Mouse (Mus musculus): ENCODE results near the gene Olfr1293-ps. TPM values are rescaled to one million over a fixed set of nuclear protein-coding genes. Genes with fewer than 3 reads are reported as not detected.

Olfr1293-ps gene
- not detected for total RNA-seq (2021)
- long read RNA-seq, experiment 1 = 0 reads
- long read RNA-seq, experiment 2 = 0 reads

DNA sequence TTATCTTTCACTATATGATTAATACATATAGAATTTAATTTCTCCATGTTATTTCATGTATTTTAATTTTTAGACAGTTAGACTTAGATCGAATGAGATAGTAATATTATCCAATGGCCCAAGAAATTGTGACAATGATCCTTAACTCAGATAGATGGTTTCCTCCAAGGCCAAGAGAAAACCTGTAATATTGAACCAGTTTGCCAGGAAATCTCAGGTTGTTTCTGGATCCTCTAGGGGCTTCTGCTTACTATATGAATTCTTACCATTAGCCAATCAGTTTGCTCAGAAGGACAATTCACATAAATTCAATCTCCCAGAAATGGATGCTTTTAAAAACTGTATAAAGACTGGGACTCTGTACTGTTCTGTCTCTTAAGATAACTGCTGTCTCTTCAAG, at the start of gene Olfr1293-ps:
TSS of gene Olfr1293-ps (plus strand) at position 301 of the 400 bp plus-strand sequence.
- no peak for DNase-seq

DNA sequence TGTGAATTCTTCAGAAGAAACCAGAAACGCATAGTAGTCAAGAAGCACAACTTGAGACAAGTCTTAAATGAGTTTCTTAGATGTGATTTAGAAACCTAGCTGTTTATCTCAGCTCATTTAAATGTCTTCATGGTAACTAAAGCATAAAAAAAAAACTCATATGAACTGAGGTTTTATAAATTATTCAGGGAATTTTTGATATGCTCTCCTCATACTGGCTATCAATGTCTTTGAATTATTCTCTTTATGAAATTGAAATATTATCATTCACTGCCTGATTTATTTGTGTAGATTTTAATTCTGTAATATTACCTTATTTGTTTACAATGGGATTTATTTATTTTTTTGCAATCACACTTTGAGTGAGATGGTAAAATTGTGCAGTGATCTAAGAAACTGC, 44.5 kb upstream of the Olfr1293-ps start, which contains the start of gene Olfr1289:
TSS of gene Olfr1289 (plus strand) at position 301 of the 400 bp plus-strand sequence.
- DNase-seq = no peak

DNA sequence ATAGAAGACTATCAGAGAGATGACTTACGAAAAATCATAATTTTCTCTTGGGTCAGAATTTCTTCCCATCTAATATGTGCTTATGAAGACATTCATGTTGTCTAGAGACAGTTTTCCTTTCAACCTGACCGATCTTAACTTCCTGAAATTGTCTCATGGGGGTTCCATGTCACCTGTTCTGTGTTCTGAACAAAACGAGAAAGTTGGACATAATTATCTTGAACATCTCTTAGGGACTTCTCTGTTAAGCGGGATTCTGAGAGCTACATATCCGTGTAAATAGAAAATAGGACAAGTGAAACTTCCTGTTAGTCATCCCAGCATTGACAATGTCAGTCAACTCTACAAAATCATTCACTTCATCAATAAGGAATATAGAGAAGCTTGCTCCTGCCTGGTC, 31.3 kb upstream of the Olfr1293-ps start, which contains the start of gene Olfr1290:
TSS of gene Olfr1290 (minus strand) at position 101 of the 400 bp plus-strand sequence.
- no peak for DNase-seq

DNA sequence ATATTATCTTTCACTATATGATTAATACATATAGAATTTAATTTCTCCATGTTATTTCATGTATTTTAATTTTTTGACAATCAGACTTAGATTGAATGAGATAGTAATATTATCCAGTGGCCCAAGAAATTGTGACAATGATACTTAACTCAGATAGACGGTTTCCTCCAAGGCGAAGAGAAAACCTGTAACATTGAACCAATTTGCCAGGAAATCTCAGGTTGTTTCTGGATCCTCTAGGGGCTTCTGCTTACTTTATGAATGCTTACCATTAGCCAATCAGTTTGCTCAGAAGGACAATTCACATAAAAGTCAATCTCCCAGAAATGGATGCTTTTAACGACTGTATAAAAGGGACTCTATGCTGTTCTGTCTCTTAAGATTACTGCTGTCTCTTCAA, 28.1 kb upstream of the Olfr1293-ps start, which contains the start of gene Olfr1291-ps1:
TSS of gene Olfr1291-ps1 (plus strand) at position 301 of the 400 bp plus-strand sequence.
- DNase-seq = no peak

DNA sequence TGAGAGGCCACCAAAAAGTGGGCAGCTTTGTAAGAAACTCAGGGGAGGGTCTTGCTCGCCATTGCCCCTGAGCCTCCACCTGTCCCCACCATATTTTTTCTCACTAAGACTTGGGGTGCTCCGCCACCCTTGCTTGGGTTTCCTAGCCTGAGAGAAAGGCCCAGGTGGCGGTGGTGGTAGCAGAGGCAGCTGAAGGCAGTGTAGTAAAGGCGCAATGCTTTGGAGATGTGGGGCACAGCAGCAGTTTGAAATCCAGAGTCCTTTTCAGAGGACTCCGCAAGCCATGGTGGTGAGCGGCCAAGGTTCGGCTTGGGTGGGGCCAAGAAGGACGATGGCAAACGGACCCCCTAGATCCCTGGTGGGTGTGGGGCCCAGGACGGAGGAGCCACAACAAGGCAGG, 7.6 kb upstream of the Olfr1293-ps start:
- DNase-seq = no peak

DNA sequence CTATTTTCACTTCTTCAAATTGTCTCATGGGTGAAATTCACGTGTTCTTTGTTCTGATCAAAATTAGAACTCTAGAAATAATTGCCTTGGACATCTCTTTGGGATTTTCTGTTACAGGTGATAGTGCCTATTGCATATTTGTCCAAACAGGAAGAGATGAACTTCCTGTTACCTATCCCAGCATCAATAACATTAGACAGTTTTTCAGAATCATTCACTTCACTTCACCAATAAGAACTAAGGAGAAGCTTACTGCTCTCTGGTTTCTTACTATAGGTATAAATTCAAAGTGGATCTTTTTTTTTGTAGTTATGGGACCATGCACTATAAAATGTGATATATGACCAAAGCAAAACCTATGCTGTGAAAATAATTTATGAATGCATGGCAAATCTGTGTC, 15.2 kb downstream of the Olfr1293-ps start, which contains the start of gene Olfr1294:
TSS of gene Olfr1294 (minus strand) at position 101 of the 400 bp plus-strand sequence.
- DNase-seq = no peak

DNA sequence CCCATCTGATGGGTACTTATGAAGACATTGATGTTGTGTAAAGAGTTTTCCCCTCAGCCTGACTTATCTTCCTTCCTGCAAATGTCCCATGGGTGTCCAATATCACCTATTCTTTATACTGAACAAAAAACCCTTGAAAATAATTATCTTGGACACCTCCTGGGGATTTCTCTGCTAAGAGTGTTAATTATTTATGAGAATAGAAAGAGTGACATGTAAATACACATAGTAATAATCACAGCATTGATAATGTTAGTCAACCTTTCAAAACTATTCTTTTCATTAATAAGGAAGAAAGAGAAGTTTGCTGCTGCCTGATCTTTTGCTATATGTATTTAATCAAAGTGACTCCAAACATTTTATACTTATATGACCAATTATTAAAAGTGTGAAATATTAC, 44.6 kb downstream of the Olfr1293-ps start, which contains the start of gene Olfr1295:
TSS of gene Olfr1295 (minus strand) at position 101 of the 400 bp plus-strand sequence.
- DNase-seq = no peak

Other genes with a start within 250 kb of the Olfr1293-ps start
- gene Olfr1278, start 235.1 kb upstream of the Olfr1293-ps start, total RNA-seq (2021) = not detected
- gene Olfr1279, start 224.6 kb upstream of the Olfr1293-ps start, total RNA-seq (2021) = not detected
- not detected for gene Olfr1280, start 211.2 kb upstream of the Olfr1293-ps start, total RNA-seq (2021)
- gene Olfr1281, start 198.7 kb upstream of the Olfr1293-ps start, total RNA-seq (2021) = not detected
- not detected for gene Olfr1282, start 189.1 kb upstream of the Olfr1293-ps start, total RNA-seq (2021)
- gene Olfr1283, start 158.4 kb upstream of the Olfr1293-ps start, total RNA-seq (2021) = not detected
- gene Olfr1284, start 149.7 kb upstream of the Olfr1293-ps start, total RNA-seq (2021) = not detected
- gene Olfr1286, start 102.1 kb upstream of the Olfr1293-ps start, total RNA-seq (2021) = not detected
- gene Olfr1287, start 76.1 kb upstream of the Olfr1293-ps start, total RNA-seq (2021) = not detected
- not detected for gene Olfr1288, start 51.1 kb upstream of the Olfr1293-ps start, total RNA-seq (2021)
- not detected for gene Olfr1289, start 44.4 kb upstream of the Olfr1293-ps start, total RNA-seq (2021)
- not detected for gene Olfr1290, start 31.4 kb upstream of the Olfr1293-ps start, total RNA-seq (2021)
- not detected for gene Olfr1291-ps1, start 28.0 kb upstream of the Olfr1293-ps start, total RNA-seq (2021)
- not detected for gene Olfr1294, start 15.1 kb downstream of the Olfr1293-ps start, total RNA-seq (2021)
- gene Olfr1295, start 44.5 kb downstream of the Olfr1293-ps start, total RNA-seq (2021) = not detected
- not detected for gene Olfr1297, start 101.3 kb downstream of the Olfr1293-ps start, total RNA-seq (2021)
- not detected for gene Olfr1298, start 124.0 kb downstream of the Olfr1293-ps start, total RNA-seq (2021)
- not detected for gene Olfr1299, start 136.2 kb downstream of the Olfr1293-ps start, total RNA-seq (2021)
- gene Olfr1301, start 225.8 kb downstream of the Olfr1293-ps start, total RNA-seq (2021) = not detected

All from adrenal gland, postnatal 36 days (tissue).